Mouse (Mus musculus) heart, postnatal 0 days (tissue): ENCODE measurements around the gene Slc18b1.

Experiments
- CTCF ChIP-seq: IDR thresholded peaks from 2 replicates; pipeline ENCODE4 v1.5.1; 2016; ENCODE audit warnings: antibody characterized with exemption, control low read depth, low read depth
- EP300 ChIP-seq: IDR thresholded peaks from 2 replicates; pipeline ENCODE4 v1.6.1; 2016; ENCODE audit warnings: antibody characterized with exemption, low read depth

- TF ChIP-seq CTCF (no peak), EP300 (no peak)
Measured at GRCm38 (mm10) chr10:23812438-23812759, 15.6 kb downstream of the Slc18b1 start.
